Mouse (Mus musculus): ENCODE measurements around the gene Spdye4b. TPM values are rescaled to one million over a fixed set of nuclear protein-coding genes. Genes with fewer than 3 reads are reported as not detected.
"Not testable (repeated sequence)": the region's sequence is repeated elsewhere in the genome, so short reads cannot be mapped to it uniquely, and the experiment has no call there.

Gene Spdye4b
- total RNA-seq (2021) = not detected
- long read RNA-seq, experiment 1 = 0 reads
- long read RNA-seq, experiment 2 = 0 reads

DNA sequence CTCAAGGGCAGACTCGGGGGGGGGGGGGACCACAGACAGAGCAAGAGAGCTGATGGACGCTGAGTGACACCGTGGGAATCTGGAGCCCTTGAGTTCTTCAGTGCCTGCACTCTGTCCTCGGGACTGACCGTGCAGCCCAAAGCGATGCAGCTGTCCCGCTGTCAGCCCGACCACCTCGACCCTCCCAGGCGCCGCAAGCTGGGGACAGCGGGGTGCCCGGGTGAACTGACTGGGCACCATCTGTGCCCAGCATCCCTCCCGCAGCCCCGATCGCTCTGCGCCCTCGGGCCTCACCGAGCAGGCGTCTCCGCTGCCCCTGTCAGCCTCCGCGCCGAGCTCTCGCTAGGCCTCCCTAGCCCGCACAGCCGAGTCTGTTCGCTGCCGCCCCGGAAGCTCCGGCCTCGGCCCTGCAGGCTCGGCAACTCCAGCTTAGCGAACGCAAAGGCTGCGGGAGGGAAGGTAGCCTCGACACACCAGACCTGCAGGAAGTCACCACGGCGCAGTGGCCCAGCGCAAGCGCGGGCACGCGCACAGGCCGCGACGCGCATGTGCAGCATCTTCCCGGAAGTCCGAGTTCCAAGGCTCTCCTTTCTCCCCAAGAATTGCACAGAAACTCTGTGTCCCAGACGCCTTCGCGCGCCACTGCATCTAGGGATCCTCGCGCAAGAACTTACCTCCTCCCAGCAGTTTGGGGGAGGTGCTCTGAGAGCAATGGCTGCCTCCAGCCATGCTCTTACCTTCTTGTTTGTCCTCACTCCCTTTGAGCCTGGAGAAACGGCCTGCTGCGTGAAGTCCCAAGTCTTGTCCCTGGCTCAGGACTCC is at the start of gene Spdye4b, which contains the start of gene Rbak:
TSS of gene Spdye4b (plus strand) at position 763 of the 822 bp plus-strand sequence.
TSS of gene Rbak (minus strand) at position 521 of the 822 bp plus-strand sequence.
- DNase-seq = peak; percentile 89

GRCm38 (mm10) chr5:143132935-143133514 is 47.8 kb upstream of the Spdye4b start:
- DNase-seq = no peak

- DNase-seq = not testable (repeated sequence)
Measured at GRCm38 (mm10) chr5:143134216-143135010, 46.4 kb upstream of the Spdye4b start.

DNA sequence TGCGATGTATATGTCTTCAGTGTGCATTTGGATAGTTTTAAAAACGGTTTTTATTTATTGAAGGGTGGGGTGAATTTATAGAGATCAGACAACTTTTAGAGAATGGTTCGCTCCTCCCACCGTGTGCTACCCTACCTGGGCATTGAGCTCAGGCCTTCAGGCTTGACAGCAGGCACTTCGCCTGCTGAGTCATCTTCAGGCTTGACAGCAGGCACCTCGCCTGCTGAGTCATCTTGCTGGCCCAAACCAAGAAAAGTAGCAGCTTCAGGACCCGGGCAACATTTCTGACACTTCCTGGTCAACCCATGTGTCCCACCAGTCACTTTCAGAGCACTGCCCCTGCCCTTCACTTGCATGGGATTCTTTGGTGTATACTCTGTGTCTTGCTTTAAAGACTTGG is 45.8 kb upstream of the Spdye4b start:
- DNase-seq = no peak

DNA sequence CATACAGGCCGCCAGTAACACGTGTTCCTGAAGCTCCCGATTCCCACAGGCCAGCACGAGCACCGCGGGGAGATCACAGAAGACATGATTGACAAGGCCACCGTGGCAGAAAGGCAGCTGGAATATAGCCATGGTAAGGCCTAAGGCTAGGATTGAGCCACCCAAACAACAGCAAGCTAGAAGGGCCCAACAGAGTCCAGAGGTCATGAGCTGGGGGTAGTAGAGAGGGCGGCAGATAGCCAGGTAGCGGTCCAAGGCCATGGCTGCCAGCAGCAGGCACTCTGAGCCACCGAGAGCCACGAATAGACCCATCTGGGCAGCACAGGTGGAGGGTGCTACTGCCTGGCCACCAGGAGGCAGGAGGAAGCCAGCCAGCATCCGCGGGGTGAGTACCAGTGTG is 43.2 kb upstream of the Spdye4b start:
- DNase-seq = no peak

- DNase-seq = no peak
Measured at GRCm38 (mm10) chr5:143147481-143147880, 33.3 kb upstream of the Spdye4b start, which contains the start of gene Olfr718-ps1. TSS of gene Olfr718-ps1 (minus strand) at chr5:143147581.

- no peak for DNase-seq
Measured at GRCm38 (mm10) chr5:143148661-143149060, 32.2 kb upstream of the Spdye4b start.

DNA sequence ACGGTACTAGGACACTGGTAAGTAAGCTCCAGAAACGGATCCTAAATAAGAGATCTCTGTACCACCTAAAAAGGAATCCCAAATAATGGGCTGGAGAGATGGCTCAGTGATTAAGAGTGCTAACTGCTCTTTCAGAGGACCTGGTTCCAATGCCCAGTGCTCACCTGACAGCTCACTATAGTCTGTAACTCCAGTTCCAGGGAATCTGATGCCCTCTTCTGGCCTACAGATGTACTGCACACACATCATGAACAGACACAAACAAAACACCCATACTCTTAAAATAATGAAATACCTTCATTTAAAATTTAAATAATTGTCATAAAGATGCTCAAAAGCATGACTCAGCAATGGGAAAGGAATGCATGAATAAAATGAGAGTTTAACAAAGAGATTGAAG is 31.3 kb upstream of the Spdye4b start:
- no peak for DNase-seq

DNA sequence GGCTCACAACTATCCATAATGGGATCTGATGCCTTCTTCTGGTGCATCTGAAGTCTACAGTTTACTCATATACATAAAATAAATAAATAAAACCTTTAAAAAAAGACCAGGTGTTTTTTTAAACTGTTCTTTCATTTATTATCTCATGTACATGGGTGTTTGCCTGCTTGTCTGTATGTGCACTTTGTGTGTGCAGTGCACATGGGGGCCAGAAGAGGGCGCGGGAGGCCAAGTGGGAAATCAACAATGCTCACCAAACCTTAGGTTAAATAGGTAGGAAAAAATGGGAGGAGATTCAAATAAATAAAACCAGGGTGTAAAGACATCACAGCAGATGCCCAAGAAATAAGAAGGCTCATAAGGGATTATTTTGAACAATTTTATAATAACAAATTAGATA is 30.8 kb upstream of the Spdye4b start:
- DNase-seq = no peak

GRCm38 (mm10) chr5:143153756-143154155 is 27.1 kb upstream of the Spdye4b start:
- DNase-seq = no peak

- no peak for DNase-seq
Measured at GRCm38 (mm10) chr5:143155534-143155933, 25.3 kb upstream of the Spdye4b start.

DNA sequence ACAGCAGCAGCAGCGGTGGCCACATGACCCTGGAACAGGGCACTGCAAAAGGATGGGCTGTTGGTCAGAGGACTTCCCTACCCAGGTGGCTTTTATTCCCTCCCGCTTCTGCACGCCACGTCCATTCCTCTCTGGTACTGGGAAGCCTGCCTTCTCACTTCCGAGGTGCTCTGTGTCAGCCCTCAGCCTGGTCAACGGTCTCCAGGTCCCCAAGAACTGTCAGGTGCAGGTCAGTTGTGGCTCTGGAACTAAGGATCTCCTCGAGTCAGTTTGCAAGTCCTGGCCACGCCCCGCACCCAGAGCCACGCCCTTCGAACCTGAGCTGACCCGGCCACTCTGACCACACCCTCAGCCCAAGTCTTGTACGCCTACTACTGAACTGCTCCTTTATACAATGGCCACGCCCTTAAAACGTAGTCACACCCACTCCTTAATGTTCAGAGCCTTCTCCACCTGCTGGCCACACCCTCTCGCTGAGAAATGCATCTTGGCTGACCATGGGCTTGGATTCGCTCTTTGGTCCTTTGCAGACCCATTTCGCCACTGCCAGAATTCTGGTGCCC is 15.2 kb upstream of the Spdye4b start:
- no peak for DNase-seq

DNA sequence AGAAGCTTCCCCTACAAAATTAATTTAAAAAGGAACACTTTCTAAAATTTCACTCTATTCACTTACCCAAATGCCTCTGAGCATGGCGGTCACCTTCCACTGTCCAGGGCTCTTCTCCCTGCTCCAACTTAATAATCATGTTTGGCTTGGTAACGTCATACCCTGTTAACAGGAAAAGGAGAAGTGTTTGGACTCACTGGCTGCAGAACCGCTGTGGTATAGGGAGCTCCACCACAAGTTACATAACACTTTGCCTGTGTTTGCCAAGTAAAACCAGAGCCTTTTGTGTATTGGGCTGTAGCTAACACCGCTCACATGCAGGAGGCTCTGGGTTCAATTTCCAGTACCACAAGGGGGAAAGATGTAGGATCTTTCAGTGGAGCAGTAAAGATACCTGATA is 4.8 kb upstream of the Spdye4b start:
- no peak for DNase-seq

- no peak for DNase-seq
Measured at GRCm38 (mm10) chr5:143177541-143178200, 3.1 kb upstream of the Spdye4b start.

DNA sequence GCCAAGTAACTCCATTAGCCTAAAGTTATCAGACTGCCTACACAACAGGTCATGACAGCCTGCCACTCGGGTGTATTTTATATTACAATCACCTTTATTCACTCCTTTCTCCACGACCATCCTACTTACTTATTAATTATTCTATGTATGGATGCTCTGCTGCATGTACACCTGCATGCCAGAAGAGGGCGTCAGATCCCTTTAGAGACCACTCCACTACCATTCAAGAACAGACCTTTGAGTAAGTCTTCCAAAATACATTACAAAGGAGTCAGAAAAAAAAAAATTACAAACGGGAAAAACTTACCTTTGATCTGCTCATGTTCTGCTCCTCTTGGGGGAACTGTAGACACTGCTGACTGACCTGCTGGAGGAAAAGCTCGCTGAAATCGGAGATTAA is 1.6 kb upstream of the Spdye4b start:
- DNase-seq = no peak

- not testable (repeated sequence) for DNase-seq
Measured at GRCm38 (mm10) chr5:143188014-143188413, 7.2 kb downstream of the Spdye4b start.

DNA sequence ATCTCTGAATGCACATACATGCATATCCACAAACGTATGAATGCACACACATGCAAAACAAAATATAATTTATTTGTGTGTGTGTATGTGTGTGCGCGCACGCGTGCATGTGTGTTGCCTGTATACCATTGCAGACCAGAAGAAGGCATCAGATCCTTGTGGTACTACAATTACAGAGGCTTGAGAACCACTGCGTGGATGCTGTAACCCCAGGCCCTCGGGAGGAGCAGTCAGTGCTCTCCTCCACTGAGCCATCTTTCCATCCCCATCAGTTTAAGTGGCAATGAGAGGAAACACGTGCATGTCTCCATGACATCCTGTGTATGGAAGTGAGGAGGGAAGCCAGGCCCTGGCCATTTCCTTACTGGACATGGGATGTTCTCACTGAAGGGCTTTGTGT is 12.0 kb downstream of the Spdye4b start:
- no peak for DNase-seq

- not testable (repeated sequence) for DNase-seq
Measured at GRCm38 (mm10) chr5:143194747-143195146, 13.9 kb downstream of the Spdye4b start.

- no peak for DNase-seq
Measured at GRCm38 (mm10) chr5:143195166-143195565, 14.3 kb downstream of the Spdye4b start.

- DNase-seq = no peak
Measured at GRCm38 (mm10) chr5:143196506-143196905, 15.7 kb downstream of the Spdye4b start.

- no peak for DNase-seq
Measured at GRCm38 (mm10) chr5:143205015-143205414, 24.2 kb downstream of the Spdye4b start.

- DNase-seq = no peak
Measured at GRCm38 (mm10) chr5:143213832-143214231, 33.0 kb downstream of the Spdye4b start.

Data from gastrocnemius, postnatal 10 days (tissue).